Mouse (Mus musculus) small intestine, adult 2 months (tissue): ENCODE results near the gene Tjp2.

Experiments used
- CTCF ChIP-seq: fragments of 200-500 bp; IDR thresholded peaks from 2 replicates; pipeline ENCODE4 v1.5.1; 2012; ENCODE audit warnings: low read depth, mild to moderate bottlenecking, control low read depth, inconsistent platforms, low read length, moderate library complexity, mixed read lengths; ENCODE audit not compliant: insufficient replicate concordance, insufficient read length; ENCODE audit errors: extremely low read depth
- POLR2A ChIP-seq: fragments of 200-500 bp; IDR thresholded peaks from 2 replicates; pipeline ENCODE4 v1.6.1; 2012; ENCODE audit warnings: low read depth, mild to moderate bottlenecking, control low read depth, inconsistent platforms, low read length, moderate library complexity

DNA sequence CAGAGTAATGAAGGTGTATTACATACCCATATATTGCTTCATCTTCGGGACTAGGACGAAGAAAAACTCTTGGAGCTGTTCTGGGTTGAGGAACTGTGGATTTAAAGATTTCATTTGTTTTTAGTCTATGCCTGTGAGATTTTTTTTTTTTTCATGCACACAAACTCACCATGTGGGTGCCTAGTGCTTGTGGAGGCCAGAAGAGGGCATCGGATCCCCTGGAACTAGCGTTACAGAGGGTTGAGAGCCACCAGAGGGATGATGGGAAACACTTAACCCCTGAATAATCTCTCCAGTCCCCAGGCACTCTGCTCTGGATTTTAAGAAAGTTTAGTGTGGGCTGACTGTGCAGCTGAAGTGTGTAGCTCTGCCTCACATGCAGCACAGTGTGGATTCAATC lies 104.0 kb downstream of the Tjp2 start:
- TF ChIP-seq CTCF: no peak
- TF ChIP-seq POLR2A: no peak
